Mouse (Mus musculus) neural tube, embryonic 10.5 days (tissue): ENCODE results near the gene Peg3.

Source experiments
- DNase-seq: peaks from one replicate; pipeline ENCODE4 v3.0.0-alpha.2; 2017; ENCODE audit warnings: low spot score; ENCODE audit errors: extremely low spot score

The Peg3 gene

GRCm38 (mm10) chr7:6727351-6728121 lies 2.7 kb downstream of the Peg3 start:
- peak; percentile 54 for DNase-seq

GRCm38 (mm10) chr7:6709396-6709795 lies 20.8 kb downstream of the Peg3 start:
- DNase-seq, result no peak

- DNase-seq, result no peak
Observed at GRCm38 (mm10) chr7:6708451-6709180, 21.6 kb downstream of the Peg3 start.

- no peak for DNase-seq
Observed at GRCm38 (mm10) chr7:6707416-6708015, 22.7 kb downstream of the Peg3 start.

- no peak for DNase-seq
Observed at GRCm38 (mm10) chr7:6699230-6699629, 31.0 kb downstream of the Peg3 start.

DNA sequence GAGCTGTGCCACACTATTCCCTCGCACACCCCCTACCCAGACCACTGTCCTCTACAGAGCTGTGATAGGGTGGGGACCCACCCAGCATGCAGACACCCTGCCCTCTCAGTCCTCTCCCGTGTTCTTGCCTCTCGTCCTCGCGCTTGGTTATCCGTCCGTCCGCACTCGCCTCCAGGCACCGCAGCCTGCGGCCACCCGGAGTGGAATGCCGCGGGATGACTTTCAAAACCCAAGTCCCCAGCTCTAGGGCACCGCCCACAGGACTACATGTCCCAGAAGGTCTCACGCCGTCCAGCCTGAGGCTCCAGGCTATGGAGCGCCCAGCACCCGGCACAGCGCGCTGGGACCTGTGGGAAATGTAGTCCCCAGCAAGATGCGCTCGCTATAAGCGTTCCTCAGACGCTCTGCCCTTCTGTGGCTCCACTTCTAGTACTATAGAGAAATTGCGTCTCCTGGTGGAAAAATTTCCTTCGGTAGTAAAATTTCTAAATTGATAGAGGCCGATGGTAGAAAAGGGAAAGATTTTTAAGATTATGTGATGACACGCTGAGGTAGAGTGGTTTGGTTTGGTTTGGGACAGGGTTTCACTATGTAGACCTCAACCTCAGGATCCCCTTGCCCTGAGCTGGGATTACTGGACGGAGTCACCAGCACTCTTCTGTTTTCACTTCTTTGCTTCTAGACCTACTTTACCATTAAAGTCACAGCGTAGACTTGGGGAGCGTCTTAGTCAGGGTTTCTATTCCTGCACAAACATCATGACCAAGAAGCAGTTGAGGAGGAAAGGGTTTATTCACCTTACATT lies 33.8 kb downstream of the Peg3 start, which contains the start of gene Zim1:
TSS of gene Zim1 (minus strand) at position 210 of the 805 bp plus-strand sequence.
- peak; percentile 82 for DNase-seq

- DNase-seq, result no peak
Observed at GRCm38 (mm10) chr7:6685511-6685910, 44.7 kb downstream of the Peg3 start.

DNA sequence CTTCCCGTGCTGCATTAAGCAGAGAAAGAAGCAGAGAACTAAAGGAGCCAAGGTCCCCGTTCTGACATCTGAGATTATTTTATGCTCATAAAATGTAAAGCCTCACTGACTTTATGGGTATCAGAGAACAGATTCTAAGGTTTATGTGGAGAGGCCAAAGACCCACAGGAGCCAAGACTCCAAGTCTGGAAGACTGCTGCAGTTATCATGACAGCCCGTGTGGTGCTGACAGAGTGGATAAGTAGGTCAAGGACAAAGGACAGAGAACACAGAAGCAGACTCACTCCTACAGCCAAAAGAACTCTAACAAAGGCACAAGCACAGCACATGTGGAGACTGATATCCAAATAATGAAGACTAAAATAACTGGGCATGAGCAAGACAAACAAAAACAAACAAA lies 63.5 kb downstream of the Peg3 start:
- DNase-seq, result no peak

DNA sequence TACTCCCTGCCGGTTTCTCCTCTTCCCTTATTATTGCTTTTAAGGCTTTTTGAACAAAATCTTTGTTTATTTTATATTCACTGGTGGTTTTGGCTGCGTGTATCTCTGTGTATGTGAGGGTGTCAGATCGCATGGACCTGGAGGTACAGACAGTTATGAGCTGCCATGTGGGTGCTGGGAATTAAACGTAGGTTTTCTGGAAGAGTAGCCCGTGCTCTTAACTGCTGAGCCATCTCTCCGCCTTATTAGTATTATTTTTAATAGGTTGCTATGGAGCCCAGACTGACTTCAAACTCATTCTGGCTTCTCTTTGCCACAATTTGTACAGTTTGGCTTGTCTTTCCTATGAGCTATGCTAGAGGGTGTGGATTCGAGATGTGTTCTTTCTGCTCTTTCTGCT lies 66.8 kb downstream of the Peg3 start:
- DNase-seq, result no peak

- DNase-seq, result no peak
Observed at GRCm38 (mm10) chr7:6659605-6660004, 70.6 kb downstream of the Peg3 start.

DNA sequence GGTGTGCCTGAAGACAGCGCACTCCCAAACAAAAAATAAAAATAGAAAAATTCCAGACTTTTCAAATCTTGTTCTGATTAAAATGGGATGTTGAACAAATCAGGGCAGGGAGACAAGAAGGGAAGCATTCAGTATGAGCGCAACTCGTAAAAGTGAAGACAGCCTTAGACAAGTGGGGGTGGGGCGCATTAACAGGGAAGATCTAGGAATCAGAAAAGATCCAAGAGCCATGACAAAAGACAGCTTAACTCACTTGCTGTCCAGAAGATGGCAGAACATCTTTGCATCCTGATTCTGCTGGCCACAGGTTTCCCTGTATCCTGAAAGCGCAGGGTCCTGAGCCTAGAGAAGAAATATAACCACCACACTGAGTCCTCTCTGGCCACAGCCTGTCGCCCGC lies 71.6 kb downstream of the Peg3 start:
- DNase-seq, result no peak
